ENCODE assay signal across 13 mouse cellular contexts in genomic region chr9:66886818-66887217, GRCm38 (mm10). TPM values are rescaled to one million over a fixed set of nuclear protein-coding genes. Genes with fewer than 3 reads are reported as not detected.
A peak's percentile ranks its signal among the peaks of the same experiment; 100 is the strongest.
DNase-seq lines count a peak whose midpoint lies in the region; ATAC-seq and TF ChIP-seq lines count a peak whose summit lies in the region.
"Had no signal": no experiment of that assay in that cellular context is flagged by ENCODE, and none has a peak within 500 bp of the region (broad histone marks: within the 10 kb centered on the region; RNA-seq: fewer than 3 reads in every experiment).

No protein-coding gene starts in this region.

- no peak overlapping the region for H3K4me2 ChIP-seq in hindbrain, postnatal 0 days (ENCODE audit: low read depth, low read length)
- H3K4me2 ChIP-seq: heart, embryonic 15.5 days had no signal

- WGBS in hindbrain, postnatal 0 days = 77% methylated on average over 6 of the region's 6 CpGs

- ATAC-seq in common myeloid progenitor, adult 5-6 weeks (replicated peaks; ENCODE audit: low read depth, poor library complexity, severe bottlenecking) = peak; percentile 48
- no peak for ATAC-seq in hindbrain, postnatal 0 days

- peak overlapping the region; percentile 67 for H3K27ac ChIP-seq in hindbrain, postnatal 0 days
- H3K27ac ChIP-seq: heart, embryonic 15.5 days had no signal

- no peaks in the 10 kb centered on the region for H3K27me3 ChIP-seq in hindbrain, postnatal 0 days (ENCODE audit: insufficient read depth, low read length)
- H3K27me3 ChIP-seq in megakaryocyte, embryonic 14.5 days (replicated peaks) = no peaks in the 10 kb centered on the region
- H3K27me3 ChIP-seq: heart, embryonic 15.5 days had no signal

- no peak overlapping the region for H3K9ac ChIP-seq in hindbrain, postnatal 0 days (replicated peaks; ENCODE audit: low read length)
- H3K9ac ChIP-seq: heart, embryonic 15.5 days had no signal

- no peak for TF ChIP-seq CTCF in hindbrain, postnatal 0 days (IDR thresholded peaks at IDR 0.05; ENCODE audit: low read depth)

- H3K4me3 ChIP-seq in hindbrain, postnatal 0 days (ENCODE audit: low read length) = no peak overlapping the region
- peak overlapping the region; percentile 80 for H3K4me3 ChIP-seq in megakaryocyte, embryonic 14.5 days (replicated peaks)
- H3K4me3 ChIP-seq: heart, embryonic 15.5 days had no signal

- peak; percentile 46 to 47 for DNase-seq in lung, adult 18-20 months
- DNase-seq in lung, postnatal 25 days (ENCODE audit: low spot score) = no peak
- DNase-seq in hindbrain, postnatal 0 days (ENCODE audit: low spot score) = no peak
- DNase-seq in retina, postnatal 1 day = no peak
- DNase-seq in adrenal gland, postnatal 25 days = no peak
- no peak for DNase-seq in urinary bladder, adult 18-20 months (ENCODE audit: low spot score in 2 of 2)
- DNase-seq: adrenal gland, postnatal 36 days; cerebellum, postnatal 25 days; kidney, postnatal 36 days had no signal

- no peaks in the 10 kb centered on the region for H3K9me3 ChIP-seq in hindbrain, postnatal 0 days (ENCODE audit: low read length)
- H3K9me3 ChIP-seq in megakaryocyte, embryonic 14.5 days = no peaks in the 10 kb centered on the region
- H3K9me3 ChIP-seq: G1E; heart, embryonic 15.5 days had no signal

- H3K36me3 ChIP-seq in hindbrain, postnatal 0 days (ENCODE audit: insufficient read depth, low read length) = no peaks in the 10 kb centered on the region
- peaks cover 42% of the 10 kb centered on the region for H3K36me3 ChIP-seq in megakaryocyte, embryonic 14.5 days (replicated peaks; ENCODE audit: low read length)
- H3K36me3 ChIP-seq: heart, embryonic 15.5 days had no signal

- H3K4me1 ChIP-seq in hindbrain, postnatal 0 days (ENCODE audit: insufficient read depth, low read length) = peaks cover 8% of the 10 kb centered on the region; the same call in 1 of the 2 replicates
- H3K4me1 ChIP-seq in megakaryocyte, embryonic 14.5 days = peaks cover 95% of the 10 kb centered on the region

RNA-seq across cellular contexts. Expression of gene Rab8b, which starts 32.7 kb away (rescaled TPM):
- 82.9 and 87.3 TPM in 2 replicates for total RNA-seq in common myeloid progenitor, adult 5-6 weeks (2017)
- 25.9 and 32.7 TPM in 2 replicates for total RNA-seq in hindbrain, postnatal 0 days (2014; rRNA removed)
- 26.3 and 27.1 TPM in 2 replicates for polyA plus RNA-seq in hindbrain, postnatal 0 days (2015; fragmentation: Nextera tagmentation; extraction: Ambion mirVana)
- 3.2 TPM in 1 of 2 replicates, not detected in the other for polyA plus RNA-seq in megakaryocyte, embryonic 14.5 days (2012; ENCODE audit: insufficient read depth, low replicate concordance)
- total RNA-seq in adrenal gland, postnatal 25 days (2021) = 14.5 and 17.2 TPM in 2 replicates

RNA-seq across cellular contexts. Expression of gene Aph1c, which starts 52.3 kb away (rescaled TPM):
- total RNA-seq in common myeloid progenitor, adult 5-6 weeks (2017) = 0.87 and 1.3 TPM in 2 replicates
- total RNA-seq in hindbrain, postnatal 0 days (2014; rRNA removed) = 2.1 and 3.1 TPM in 2 replicates
- polyA plus RNA-seq in hindbrain, postnatal 0 days (2015; fragmentation: Nextera tagmentation; extraction: Ambion mirVana) = 5.3 and 6.3 TPM in 2 replicates
- 1.2 TPM in 1 of 2 replicates, not detected in the other for polyA plus RNA-seq in megakaryocyte, embryonic 14.5 days (2012; ENCODE audit: insufficient read depth, low replicate concordance)
- 5.7 and 13.6 TPM in 2 replicates for total RNA-seq in adrenal gland, postnatal 25 days (2021)
- polyA plus RNA-seq: G1E had no signal

RNA-seq across cellular contexts. Expression of gene Rps27l, which starts 59.1 kb away (rescaled TPM):
- total RNA-seq in common myeloid progenitor, adult 5-6 weeks (2017) = 162 and 229 TPM in 2 replicates
- 61.0 and 101 TPM in 2 replicates for total RNA-seq in hindbrain, postnatal 0 days (2014; rRNA removed)
- polyA plus RNA-seq in hindbrain, postnatal 0 days (2015; fragmentation: Nextera tagmentation; extraction: Ambion mirVana) = 258 and 271 TPM in 2 replicates
- polyA plus RNA-seq in megakaryocyte, embryonic 14.5 days (2012; ENCODE audit: insufficient read depth, low replicate concordance) = 23.8 and 219 TPM in 2 replicates
- 254 and 278 TPM in 2 replicates for total RNA-seq in adrenal gland, postnatal 25 days (2021)

Comparison
In these comparisons a context has a peak if more than half of its experiments do, and no peak if none do; other contexts are left out.
1. DNase-seq: peak in lung, adult 18-20 months (2 of 2); none in lung, postnatal 25 days (single experiment), hindbrain, postnatal 0 days (single experiment), retina, postnatal 1 day (single experiment), adrenal gland, postnatal 25 days (single experiment) and urinary bladder, adult 18-20 months (0 of 2).